Mouse (Mus musculus): ENCODE measurements around the gene Psmc3.

DNA sequence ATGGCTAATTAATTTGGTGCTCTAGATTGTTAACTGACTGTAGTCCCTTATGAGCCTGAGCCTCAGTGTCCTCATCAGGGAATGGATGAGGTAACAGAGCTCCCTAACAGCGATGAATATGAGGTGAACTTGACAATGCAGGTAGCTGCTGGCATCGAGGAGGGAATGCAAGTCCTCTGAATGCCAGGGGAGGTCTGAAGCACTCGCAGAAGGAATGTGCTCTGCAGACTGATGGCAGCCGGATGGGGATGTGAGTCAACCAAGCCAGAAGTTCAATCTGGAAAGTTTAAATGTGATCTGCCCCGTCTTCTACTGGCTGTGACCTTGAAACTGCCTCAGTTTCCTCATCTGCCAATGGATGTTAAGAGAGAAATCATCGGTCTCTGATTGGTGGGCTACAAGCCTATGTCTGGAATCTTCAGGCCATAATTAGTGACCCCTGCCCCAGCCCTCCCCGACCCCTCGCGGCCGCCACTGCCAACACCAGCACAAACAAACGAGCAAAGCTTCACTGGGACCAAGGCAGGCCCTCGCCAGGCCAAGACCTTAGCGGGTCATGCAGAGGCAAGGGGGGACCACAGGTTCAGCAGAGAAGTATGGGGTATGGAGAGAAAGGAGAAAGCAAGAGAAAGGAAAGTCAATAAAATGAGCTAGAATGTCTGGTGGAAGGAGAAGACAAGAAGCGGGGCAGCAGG lies 15.6 kb downstream of the Psmc3 start:
- TF ChIP-seq GATA1 (IDR thresholded peaks at IDR 0.05; ENCODE audit: borderline replicate concordance, low read length) (no peak), FLI1 (IDR thresholded peaks at IDR 0.05; ENCODE audit: low read length) (no peak)

All from megakaryocyte, embryonic 14.5 days (primary cell).